Mouse (Mus musculus) skeletal muscle tissue, postnatal 0 days (tissue): ENCODE data around the gene 2200002D01Rik. TPM values are rescaled to one million over a fixed set of nuclear protein-coding genes. Genes with fewer than 3 reads are reported as not detected.

ENCODE experiments used
- polyA plus RNA-seq: library from polyadenylated mRNA; unstranded; fragments of >200 nt; fragmentation: Nextera tagmentation; extraction: Ambion mirVana; gene quantifications from 2 replicates; pipeline ENCODE4 v1.2.1, GENCODE M21; 2015

Gene 2200002D01Rik
- polyA plus RNA-seq: 2.9 and 4.1 TPM in 2 replicates

DNA sequence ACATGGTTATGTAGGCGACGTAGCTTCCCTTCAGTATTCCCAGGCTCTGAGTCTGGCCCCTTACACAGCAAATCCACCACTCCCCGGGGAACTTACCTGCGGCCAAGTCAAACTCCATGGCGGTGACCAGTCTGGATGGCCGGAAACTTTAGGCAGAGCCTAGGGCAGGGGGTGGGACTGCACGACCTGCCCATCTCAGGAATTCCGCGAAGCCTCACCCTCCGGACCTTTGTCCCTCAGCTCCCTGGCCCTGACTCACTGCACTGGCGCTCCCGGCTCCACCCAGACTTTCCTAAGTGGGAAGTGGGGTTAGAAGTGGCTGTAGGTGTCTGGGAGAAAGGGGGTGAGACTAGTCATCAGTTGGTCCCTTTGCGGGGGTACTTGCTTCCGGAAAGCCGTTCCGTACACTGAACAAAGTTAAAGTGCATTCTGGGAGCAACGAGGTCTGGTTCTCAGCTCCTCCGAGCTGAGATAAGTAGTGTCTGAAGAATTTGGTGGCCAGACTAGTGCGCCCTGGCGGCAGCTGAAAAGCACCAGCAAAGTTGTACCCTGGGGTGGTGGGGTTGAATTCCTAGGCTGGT is at the start of gene 2200002D01Rik:
TSS of gene 2200002D01Rik (minus strand) at position 206 of the 581 bp plus-strand sequence.

DNA sequence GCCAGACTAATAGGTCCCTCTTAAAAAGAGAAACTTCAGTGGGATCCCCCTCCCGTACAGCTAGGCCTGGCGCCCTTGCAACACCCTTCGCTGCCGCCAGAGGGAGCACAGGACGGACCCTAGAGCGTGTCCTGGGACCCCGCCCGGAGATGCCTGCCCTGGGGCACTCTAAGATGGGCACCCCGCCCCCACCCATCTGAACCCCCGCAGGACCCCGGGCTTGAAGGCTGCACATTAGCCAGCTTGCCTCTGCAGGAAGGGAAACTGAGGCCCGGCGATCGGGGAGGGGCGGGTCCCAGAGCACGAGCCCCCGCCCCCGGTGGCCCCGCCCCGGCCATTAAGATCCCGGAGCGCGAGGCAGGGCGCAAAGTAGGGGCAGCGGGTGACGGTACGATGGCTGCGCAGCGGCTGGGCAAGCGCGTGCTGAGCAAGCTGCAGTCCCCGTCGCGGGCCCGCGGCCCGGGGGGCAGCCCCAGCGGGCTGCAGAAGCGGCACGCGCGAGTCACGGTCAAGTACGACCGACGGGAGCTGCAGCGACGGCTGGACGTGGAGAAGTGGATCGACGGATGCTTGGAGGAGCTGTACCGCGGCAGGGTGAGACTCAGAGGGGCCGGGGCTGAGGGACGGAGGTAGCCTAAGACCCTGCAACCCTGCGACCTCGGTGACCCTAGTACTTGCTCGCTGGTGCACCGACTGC is 40.8 kb upstream of the 2200002D01Rik start, which contains the start of gene Ppp1r14a:
TSS of gene Ppp1r14a (plus strand) at position 367 of the 697 bp plus-strand sequence.

DNA sequence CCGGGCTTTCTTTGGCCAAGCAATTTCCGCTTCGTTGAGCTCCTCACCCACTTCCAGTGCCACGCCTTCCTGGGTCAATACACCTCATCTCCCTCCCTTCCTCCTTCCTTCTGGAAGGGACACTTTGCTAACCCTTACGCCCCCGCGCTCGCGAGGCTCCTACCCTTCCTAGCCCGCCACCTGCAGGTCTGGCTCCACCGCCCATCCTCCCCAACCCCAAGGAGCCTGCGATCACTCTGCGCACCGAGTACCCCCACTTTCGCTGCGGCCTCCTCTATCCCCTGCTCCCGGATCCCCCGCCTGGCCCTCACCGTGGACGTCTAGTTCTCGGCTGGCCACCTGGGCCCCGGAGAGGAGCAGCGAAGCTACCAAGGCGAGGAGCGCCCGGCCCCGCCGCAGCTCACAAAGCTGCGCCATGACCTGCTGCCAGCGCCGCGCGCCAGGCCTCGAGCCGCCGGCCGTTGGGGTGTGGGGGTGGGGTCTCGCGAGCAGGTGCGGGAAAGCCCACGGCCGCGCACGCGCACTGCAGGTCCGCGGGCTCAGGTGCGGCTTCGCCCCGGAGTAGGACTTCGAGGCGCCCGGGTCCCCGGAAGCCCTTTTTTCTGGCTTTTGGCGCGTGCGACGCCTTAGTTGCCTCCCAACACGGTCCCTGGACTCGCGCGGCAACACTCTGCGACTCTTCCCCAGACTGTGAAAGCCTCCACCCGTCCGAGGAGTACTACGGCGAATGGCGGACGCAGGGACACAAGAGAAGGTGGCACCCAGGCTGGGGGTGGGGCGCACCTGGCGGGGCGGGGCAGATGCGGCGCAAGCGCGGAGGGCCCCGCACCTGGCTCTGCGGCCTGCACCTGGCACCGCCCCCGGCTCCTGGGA is 33.2 kb upstream of the 2200002D01Rik start, which contains the start of gene Spint2:
TSS of gene Spint2 (minus strand) at position 712 of the 873 bp plus-strand sequence.

DNA sequence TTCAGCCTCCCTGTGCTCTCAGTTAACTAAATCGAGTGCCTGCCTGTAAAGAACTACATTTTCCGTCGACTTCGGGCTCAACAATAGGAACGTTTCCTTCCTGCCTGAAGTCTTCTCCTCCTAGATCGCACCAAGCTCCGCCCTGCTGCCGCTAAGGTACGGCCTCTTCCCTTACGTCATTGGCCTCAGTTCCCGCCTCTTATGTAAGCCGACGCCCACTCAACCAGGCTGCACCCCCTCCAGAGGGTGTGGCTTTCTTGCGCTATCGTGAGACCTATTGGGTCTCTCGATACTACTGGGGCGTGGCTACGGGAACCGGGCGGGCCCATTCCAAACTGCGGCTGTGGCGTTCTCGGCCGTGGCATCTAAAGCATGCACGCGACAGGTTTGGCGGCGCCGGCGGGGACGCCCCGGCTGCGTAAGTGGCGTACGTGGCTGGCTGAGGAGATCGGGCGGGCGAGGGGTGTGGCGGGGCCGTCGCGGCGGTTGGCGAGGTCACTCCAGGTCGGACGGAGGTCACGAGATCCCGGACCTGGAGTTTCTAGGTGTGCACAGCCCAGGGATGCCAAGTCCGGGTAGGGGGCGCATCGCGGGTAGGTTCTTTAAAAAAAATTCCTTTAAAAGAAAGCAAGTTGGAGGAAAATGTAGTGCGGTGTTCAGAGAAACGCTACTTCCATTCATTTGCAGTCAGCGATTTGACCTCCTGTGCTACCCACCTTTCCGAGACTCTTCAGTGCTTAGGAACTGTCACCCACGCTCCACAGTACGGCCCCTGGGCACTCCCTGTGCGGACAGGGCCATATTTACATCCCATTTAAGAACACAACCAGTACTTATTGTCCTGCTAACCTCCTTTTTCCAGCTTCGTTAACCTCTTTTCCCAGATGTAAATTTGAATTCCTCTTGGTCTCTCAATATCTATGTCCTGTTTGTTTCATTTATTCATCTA is 10.0 kb downstream of the 2200002D01Rik start, which contains the start of gene Yif1b:
TSS of gene Yif1b (plus strand) at position 311 of the 949 bp plus-strand sequence.

DNA sequence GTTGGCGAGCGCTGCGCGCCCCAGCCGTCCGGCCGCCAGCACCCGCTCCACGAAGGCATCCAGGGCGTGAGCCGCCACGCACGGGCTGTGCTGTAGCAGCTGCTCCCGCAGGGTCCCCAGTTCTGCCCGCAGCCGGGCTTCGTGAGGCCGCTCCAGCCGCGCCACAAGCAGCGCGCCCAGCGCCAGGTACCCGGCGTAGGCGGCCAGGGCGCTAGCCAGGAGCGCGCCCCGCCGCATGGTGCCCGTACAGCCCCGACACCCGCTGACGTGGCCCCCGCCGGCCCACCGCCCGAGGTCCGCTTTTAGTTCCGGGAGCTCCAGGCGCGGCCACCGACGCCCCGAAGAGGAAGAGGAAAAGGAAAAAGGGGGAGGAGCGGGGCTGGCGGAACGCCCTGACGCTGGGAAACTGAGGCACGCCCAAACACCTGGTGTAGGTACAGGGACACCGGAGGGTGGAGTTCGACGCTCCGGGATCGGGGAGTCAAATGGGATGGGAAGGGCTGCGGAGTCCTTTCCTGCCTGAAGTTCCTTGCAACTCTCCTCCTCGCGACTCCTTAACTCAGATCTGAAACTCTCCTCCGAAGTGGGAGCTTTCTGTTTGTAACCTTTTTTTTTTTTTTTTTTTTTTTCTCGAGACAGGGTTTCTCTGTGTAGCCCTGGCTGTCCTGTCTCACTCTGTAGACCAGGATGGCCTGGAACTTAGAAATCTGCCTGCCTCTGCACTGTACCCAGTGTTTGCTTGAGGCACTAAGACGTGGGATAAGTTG is 15.8 kb downstream of the 2200002D01Rik start, which contains the start of gene Kcnk6:
TSS of gene Kcnk6 (minus strand) at position 269 of the 767 bp plus-strand sequence.

DNA sequence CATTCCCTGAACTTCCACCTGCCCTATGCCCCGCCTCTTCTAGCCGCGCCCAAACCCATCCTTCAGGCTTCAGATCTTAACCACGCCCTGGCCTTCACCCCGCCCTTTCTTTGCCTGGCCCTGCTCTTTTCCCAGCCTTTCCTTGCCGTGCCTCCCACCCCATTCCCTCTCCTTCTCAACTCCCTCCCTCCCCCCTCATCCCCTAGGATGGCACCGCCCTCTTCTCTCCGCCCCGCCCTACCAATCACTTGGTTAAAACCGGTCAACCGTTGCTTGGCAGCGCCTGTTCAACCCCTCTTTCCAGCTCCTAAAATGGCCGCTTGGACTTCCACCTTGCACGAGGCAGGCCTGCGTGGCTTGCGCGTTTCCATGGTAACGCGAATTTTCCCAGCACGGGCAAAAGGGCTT is 34.6 kb downstream of the 2200002D01Rik start, which contains the start of gene Catsperg1:
TSS of gene Catsperg1 (minus strand) at position 361 of the 408 bp plus-strand sequence.

Other genes starting within 250 kb of the 2200002D01Rik start
- gene Ryr1, start 123.3 kb downstream of the 2200002D01Rik start, polyA plus RNA-seq: 43.5 and 66.7 TPM in 2 replicates
- gene Rasgrp4, start 113.6 kb downstream of the 2200002D01Rik start, polyA plus RNA-seq: 0.41 and 0.74 TPM in 2 replicates
- 22.1 and 24.3 TPM in 2 replicates for gene Fam98c, start 92.2 kb downstream of the 2200002D01Rik start, polyA plus RNA-seq
- gene Ggn, start 78.3 kb downstream of the 2200002D01Rik start, polyA plus RNA-seq: 0.17 and 0.23 TPM in 2 replicates
- 0.67 and 0.69 TPM in 2 replicates for gene Spred3, start 78.1 kb downstream of the 2200002D01Rik start, polyA plus RNA-seq
- gene Psmd8, start 67.8 kb downstream of the 2200002D01Rik start, polyA plus RNA-seq: 257 and 271 TPM in 2 replicates
- 0.45 and 0.82 TPM in 2 replicates for gene Catsperg1, start 34.4 kb downstream of the 2200002D01Rik start, polyA plus RNA-seq
- 1.2 and 1.4 TPM in 2 replicates for gene Kcnk6, start 16.0 kb downstream of the 2200002D01Rik start, polyA plus RNA-seq
- gene Yif1b, start 10.1 kb downstream of the 2200002D01Rik start, polyA plus RNA-seq: 107 and 109 TPM in 2 replicates
- gene Spint2, start 33.4 kb upstream of the 2200002D01Rik start, polyA plus RNA-seq: 13.9 and 17.5 TPM in 2 replicates
- gene Ppp1r14a, start 40.8 kb upstream of the 2200002D01Rik start, polyA plus RNA-seq: 14.4 and 16.7 TPM in 2 replicates
- gene Dpf1, start 55.5 kb upstream of the 2200002D01Rik start, polyA plus RNA-seq: 2.7 and 2.9 TPM in 2 replicates